ENCODE assay signal across 8 mouse cellular contexts in genomic region chr4:106854361-106855309, GRCm38 (mm10). TPM values are rescaled to one million over a fixed set of nuclear protein-coding genes. Genes with fewer than 3 reads are reported as not detected.
A peak's percentile ranks its signal among the peaks of the same experiment; 100 is the strongest.
DNase-seq lines count a peak whose midpoint lies in the region; ATAC-seq and TF ChIP-seq lines count a peak whose summit lies in the region.

No protein-coding gene starts in this region.

- peaks cover 16 to 17% of the 10 kb centered on the region in 2 experiments for H3K4me1 ChIP-seq in heart, embryonic 14.5 days (ENCODE audit: control insufficient read depth in 2 of 2, insufficient read depth in 2 of 2, low read length in 2 of 2)
- H3K4me1 ChIP-seq in G1E (ENCODE audit: insufficient read depth, low read depth, low read length), result peaks cover 37% of the 10 kb centered on the region
- peaks cover 23% of the 10 kb centered on the region for H3K4me1 ChIP-seq in forebrain, embryonic 15.5 days

- no peak overlapping the region for H3K4me3 ChIP-seq in heart, embryonic 14.5 days (ENCODE audit: control insufficient read depth in 1 of 2, insufficient read depth in 1 of 2, low read depth in 1 of 2, low read length in 2 of 2)
- peak overlapping the region; percentile 46; the same call in 1 of the 2 replicates for H3K4me3 ChIP-seq in G1E (ENCODE audit: low read depth, low read length)
- H3K4me3 ChIP-seq in forebrain, embryonic 15.5 days, result 0 out of 2 replicates have a peak overlapping the region, but pooled peaks have one; percentile 0

- H3K27ac ChIP-seq in heart, embryonic 14.5 days (replicated peaks in 1 of 2; ENCODE audit: control insufficient read depth in 1 of 2, insufficient read depth in 1 of 2, low read depth in 2 of 2, low read length in 2 of 2), result no peak overlapping the region
- peak overlapping the region; percentile 35; the same call in 1 of the 2 replicates for H3K27ac ChIP-seq in forebrain, embryonic 15.5 days (replicated peaks)

- H3K4me2 ChIP-seq in heart, embryonic 14.5 days (ENCODE audit: low read length), result no peak overlapping the region; the same call in 1 of the 2 replicates
- peak overlapping the region; percentile 20 for H3K4me2 ChIP-seq in forebrain, embryonic 15.5 days (replicated peaks)

- 21% methylated on average over 15 of the region's 15 CpGs for WGBS in heart, embryonic 14.5 days
- 11% methylated on average over 15 of the region's 15 CpGs for WGBS in forebrain, embryonic 15.5 days

- H3K27me3 ChIP-seq in heart, embryonic 14.5 days (ENCODE audit: control insufficient read depth, insufficient read depth, low read length), result 0 out of 2 replicates have a peak, but pooled peaks cover 8% of the 10 kb centered on the region
- H3K27me3 ChIP-seq in G1E (ENCODE audit: insufficient read depth, low read length), result peaks cover 46% of the 10 kb centered on the region
- H3K27me3 ChIP-seq in forebrain, embryonic 15.5 days, result no peaks in the 10 kb centered on the region

- no peaks in the 10 kb centered on the region for H3K9me3 ChIP-seq in heart, embryonic 14.5 days (ENCODE audit: control insufficient read depth, low read length)
- H3K9me3 ChIP-seq in G1E (replicated peaks), result no peaks in the 10 kb centered on the region
- no peaks in the 10 kb centered on the region for H3K9me3 ChIP-seq in forebrain, embryonic 15.5 days

- ATAC-seq in heart, embryonic 14.5 days (ENCODE audit: insufficient number of reproducible peaks, insufficient read depth, low FRiP score, low read depth), result 0 out of 2 replicates have a peak, but pooled peaks have one; percentile 11
- no peak for ATAC-seq in G1E (ENCODE audit: extremely low read depth, insufficient number of reproducible peaks, low FRiP score, poor library complexity, severe bottlenecking)
- peak; percentile 79 for ATAC-seq in forebrain, embryonic 15.5 days (replicated peaks)
- 0 out of 2 replicates have a peak, but pooled peaks have one; percentile 6 for ATAC-seq in megakaryocyte progenitor cell, adult 5-6 weeks (replicated peaks; ENCODE audit: poor library complexity)

- H3K36me3 ChIP-seq in heart, embryonic 14.5 days (ENCODE audit: control insufficient read depth, insufficient read depth, low read length), result no peaks in the 10 kb centered on the region
- H3K36me3 ChIP-seq in G1E (replicated peaks), result no peaks in the 10 kb centered on the region
- H3K36me3 ChIP-seq in forebrain, embryonic 15.5 days, result no peaks in the 10 kb centered on the region

- DNase-seq in heart, postnatal 4 days, result no peak
- no peak for DNase-seq in G1E (ENCODE audit: low spot score)
- DNase-seq in urinary bladder, postnatal 36 days (ENCODE audit: low spot score in 2 of 2), result no peak
- DNase-seq in thymus, adult 18-20 months, result no peak
- DNase-seq in spleen, adult 12 weeks (ENCODE audit: low spot score), result no peak

- TF ChIP-seq CTCF in G1E (IDR thresholded peaks at IDR 0.05; ENCODE audit: low read depth, low read length), result no peak

- H3K9ac ChIP-seq in heart, embryonic 14.5 days (ENCODE audit: low read length), result no peak overlapping the region
- no peak overlapping the region; the same call in 1 of the 2 replicates for H3K9ac ChIP-seq in forebrain, embryonic 15.5 days (replicated peaks)

RNA-seq across cellular contexts. Expression of gene Acot11, which starts 49.8 kb away (rescaled TPM):
- 5.0 and 6.0 TPM in 2 replicates for polyA plus RNA-seq in heart, embryonic 14.5 days (2014; fragmentation: Nextera tagmentation; extraction: Ambion mirVana)
- total RNA-seq in heart, postnatal 4 days (2021), result 10 to 100 TPM; 12.7 to 13.7 TPM
- total RNA-seq in G1E (2014; fragmentation: Nextera tagmentation), result not detected in 2 replicates
- total RNA-seq in G1E (2017), result 0.11 and 0.52 TPM in 2 replicates
- 0.02 and 0.03 TPM in 2 replicates for polyA plus RNA-seq in G1E (2012)
- 0.92 and 1.3 TPM in 2 replicates for polyA plus RNA-seq in forebrain, embryonic 15.5 days (2015; fragmentation: Nextera tagmentation; extraction: Ambion mirVana)
- 2.0 and 2.3 TPM in 2 replicates for total RNA-seq in megakaryocyte progenitor cell, adult 5-6 weeks (2015)
- total RNA-seq in megakaryocyte progenitor cell, adult 5-6 weeks (2017), result 2.6 and 3.2 TPM in 2 replicates

RNA-seq across cellular contexts. Expression of gene Ssbp3, which starts 55.9 kb away (rescaled TPM):
- polyA plus RNA-seq in heart, embryonic 14.5 days (2014; fragmentation: Nextera tagmentation; extraction: Ambion mirVana), result 36.7 and 43.3 TPM in 2 replicates
- total RNA-seq in heart, postnatal 4 days (2021), result 10 to 100 TPM; 55.3 to 58.7 TPM
- total RNA-seq in G1E (2014; fragmentation: Nextera tagmentation) (232 and 311 TPM in 2 replicates), G1E (2017) (27.5 and 46.6 TPM in 2 replicates)
- polyA plus RNA-seq in G1E (2012), result 685 and 787 TPM in 2 replicates
- 198 and 201 TPM in 2 replicates for polyA plus RNA-seq in forebrain, embryonic 15.5 days (2015; fragmentation: Nextera tagmentation; extraction: Ambion mirVana)
- total RNA-seq in megakaryocyte progenitor cell, adult 5-6 weeks (2015), result 35.5 and 36.5 TPM in 2 replicates
- 16.0 and 30.8 TPM in 2 replicates for total RNA-seq in megakaryocyte progenitor cell, adult 5-6 weeks (2017)

Comparison
In these comparisons a context has a peak if more than half of its experiments do, and no peak if none do; other contexts are left out.
1. H3K4me3 ChIP-seq: peak in G1E (single experiment) and forebrain, embryonic 15.5 days (single experiment); none in heart, embryonic 14.5 days (0 of 2).